Mouse (Mus musculus) limb, embryonic 11.5 days (tissue): ENCODE results near the gene Sept1. TPM values are rescaled to one million over a fixed set of nuclear protein-coding genes. Genes with fewer than 3 reads are reported as not detected.

Experiments
- ATAC-seq: fragments of 200-750 bp; cut with Nextera tagmentation; 2 replicates; pipeline ENCODE4 v1.8.0; 2017; ENCODE audit warnings: low read depth; ENCODE audit not compliant: insufficient number of reproducible peaks, low FRiP score, low TSS enrichment
- DNase-seq: peaks from one replicate; pipeline ENCODE4 v3.0.0-alpha.2; 2015; ENCODE audit warnings: low spot score
- H3K27ac ChIP-seq: fragments of 300-500 bp; sonication (generic); replicated peaks from 2 replicates; pipeline ENCODE4 v1.5.1; 2014; ENCODE audit warnings: low read depth, mild to moderate bottlenecking, low read length
- H3K27me3 ChIP-seq: fragments of 300-500 bp; sonication (generic); 2 replicates; pipeline ENCODE4 v1.6.1; 2014; ENCODE audit warnings: mild to moderate bottlenecking, low read length, mixed read lengths; ENCODE audit not compliant: control insufficient read depth, insufficient read depth
- H3K36me3 ChIP-seq: fragments of 300-500 bp; sonication (generic); 2 replicates; pipeline ENCODE4 v1.6.1; 2014; ENCODE audit warnings: mild to moderate bottlenecking, low read length, moderate library complexity, mixed read lengths; ENCODE audit not compliant: control insufficient read depth, insufficient read depth
- H3K4me1 ChIP-seq: fragments of 300-500 bp; sonication (generic); 2 replicates; pipeline ENCODE4 v1.6.1; 2014; ENCODE audit warnings: low read length, mixed read lengths; ENCODE audit not compliant: control insufficient read depth, insufficient read depth
- H3K4me2 ChIP-seq: fragments of 300-500 bp; sonication (generic); 2 replicates; pipeline ENCODE4 v1.6.1; 2014; ENCODE audit warnings: low read depth, mild to moderate bottlenecking, moderate library complexity; ENCODE audit not compliant: severe bottlenecking
- H3K4me3 ChIP-seq: fragments of 300-500 bp; sonication (generic); 2 replicates; pipeline ENCODE4 v1.5.1; 2014; ENCODE audit warnings: low read depth, low read length
- H3K9ac ChIP-seq: fragments of 300-500 bp; sonication (generic); 2 replicates; pipeline ENCODE4 v1.6.1; 2014; ENCODE audit warnings: mild to moderate bottlenecking, low read length
- H3K9me3 ChIP-seq: fragments of 300-500 bp; sonication (generic); 2 replicates; pipeline ENCODE4 v1.6.1; 2016; ENCODE audit warnings: low read length; ENCODE audit not compliant: control insufficient read depth
- WGBS: fragments of 180-500 bp; shearing (Covaris S2); extraction: QIAGEN DNeasy Blood & Tissue Kit; methylation state at CpG from one replicate; pipeline ENCODE4 v1.1.7; 2014; 5-methylcytosine and 5-hydroxymethylcytosine counted together
- polyA plus RNA-seq: library from polyadenylated mRNA; unstranded; fragments of >200 nt; fragmentation: Nextera tagmentation; extraction: Ambion mirVana; gene quantifications from 2 replicates; pipeline ENCODE4 v1.2.1, GENCODE M21; 2014

The Sept1 gene
- polyA plus RNA-seq, 1 experiment from 2014 or later, result 23.1 TPM

DNA sequence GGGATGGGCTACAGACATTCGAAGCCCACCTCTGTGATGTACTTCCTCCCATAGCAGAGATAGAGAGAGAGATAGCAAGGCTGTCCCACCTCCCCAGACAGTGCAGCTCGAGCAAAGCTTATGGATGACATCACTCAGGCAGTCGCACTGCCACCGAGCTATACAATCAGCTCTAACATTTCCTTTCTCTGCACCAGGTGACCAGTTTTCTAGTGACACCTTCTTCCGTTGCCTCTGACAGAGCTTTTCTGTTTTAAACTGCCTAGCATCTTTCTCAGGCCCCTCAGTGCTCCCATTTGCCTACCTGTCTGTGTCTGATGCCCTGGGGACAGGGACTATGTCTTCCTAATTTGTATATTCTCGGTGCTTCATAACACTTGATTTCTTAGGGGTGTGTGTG lies 12.5 kb downstream of the Sept1 start:
- Histone ChIP-seq H3K9ac (no peak overlapping the region), H3K4me2 (no peak overlapping the region), H3K9me3 (no peaks in the 10 kb centered on the region; the same call in 1 of the 2 replicates), H3K27me3 (no peaks in the 10 kb centered on the region), H3K4me3 (no peak overlapping the region), H3K36me3 (no peaks in the 10 kb centered on the region), H3K27ac (no peak overlapping the region), H3K4me1 (0 out of 2 replicates have a peak, but pooled peaks cover under 1% of the 10 kb centered on the region)
- 87% methylated on average over 6 of the region's 6 CpGs for WGBS
- no peak for ATAC-seq
- DNase-seq, result no peak

DNA sequence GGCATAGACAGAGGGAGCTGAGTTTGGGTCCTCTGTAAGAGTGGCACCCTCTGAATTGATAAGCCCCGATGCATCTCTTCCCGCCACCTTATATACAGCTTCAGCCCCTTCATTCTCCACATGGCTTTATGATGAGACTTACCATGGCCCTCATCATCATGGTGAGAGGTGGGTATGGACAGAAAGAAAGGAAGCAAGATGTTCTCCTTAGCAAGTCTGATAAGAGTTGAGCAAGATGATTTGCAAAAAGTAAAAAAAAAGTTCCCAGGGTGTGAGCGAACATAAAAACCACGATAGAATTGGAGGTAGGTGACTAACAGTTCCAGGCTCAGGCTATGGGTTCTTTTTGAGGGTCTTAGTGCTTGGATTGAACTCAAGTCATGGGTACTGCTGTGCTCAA lies 14.3 kb downstream of the Sept1 start:
- no peak for DNase-seq
- H3K9ac ChIP-seq, result no peak overlapping the region
- no peak overlapping the region for H3K27ac ChIP-seq
- no peaks in the 10 kb centered on the region for H3K27me3 ChIP-seq
- no peaks in the 10 kb centered on the region; the same call in 1 of the 2 replicates for H3K9me3 ChIP-seq
- no peak overlapping the region for H3K4me3 ChIP-seq
- ATAC-seq, result no peak
- WGBS, result 87% methylated on average over 4 of the region's 4 CpGs
- no peak overlapping the region for H3K4me2 ChIP-seq
- H3K36me3 ChIP-seq, result no peaks in the 10 kb centered on the region
- 0 out of 2 replicates have a peak, but pooled peaks cover 4% of the 10 kb centered on the region for H3K4me1 ChIP-seq

DNA sequence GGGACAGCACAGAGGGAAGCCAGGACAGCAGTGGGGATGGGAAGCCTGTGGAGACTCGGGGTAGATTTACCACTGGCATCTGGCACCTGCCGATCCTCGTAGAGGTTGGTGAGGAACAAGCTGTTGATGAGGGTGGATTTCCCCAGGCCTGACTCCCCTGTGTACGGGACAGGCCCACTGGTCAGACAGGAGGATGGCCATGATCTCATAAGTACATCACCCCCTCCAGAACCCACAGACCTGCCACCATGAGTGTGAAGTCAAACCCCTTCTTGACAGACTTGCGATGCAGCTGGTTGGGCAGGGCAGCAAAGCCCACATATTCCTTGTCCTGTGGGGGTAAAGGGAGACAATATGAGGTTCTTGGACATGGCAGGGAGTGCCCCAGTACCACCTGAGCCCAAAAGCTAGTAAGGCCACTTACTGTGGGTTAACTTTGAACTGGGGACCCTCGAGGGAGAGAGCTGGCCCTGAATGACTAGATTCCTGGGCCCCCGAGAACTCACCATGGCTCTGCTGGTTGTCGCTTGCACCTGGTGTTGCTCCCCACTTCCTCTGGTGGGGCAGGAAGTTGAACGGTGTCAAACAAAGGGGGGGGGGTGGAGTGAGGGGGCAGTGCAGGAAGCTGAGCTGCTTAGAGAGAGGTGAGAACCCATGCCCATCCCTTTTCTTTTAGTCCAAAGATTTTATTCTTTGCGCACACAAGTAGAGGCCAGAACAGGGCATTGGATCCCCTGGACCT lies 14.9 kb downstream of the Sept1 start:
- H3K4me2 ChIP-seq, result no peak overlapping the region
- no peak overlapping the region for H3K27ac ChIP-seq
- H3K9me3 ChIP-seq, result no peaks in the 10 kb centered on the region; the same call in 1 of the 2 replicates
- 73% methylated on average over 10 of the region's 10 CpGs for WGBS
- DNase-seq (no peak), ATAC-seq (no peak)
- H3K36me3 ChIP-seq, result no peaks in the 10 kb centered on the region
- H3K9ac ChIP-seq, result no peak overlapping the region
- H3K27me3 ChIP-seq, result no peaks in the 10 kb centered on the region
- H3K4me3 ChIP-seq, result no peak overlapping the region
- H3K4me1 ChIP-seq, result 0 out of 2 replicates have a peak, but pooled peaks cover 4% of the 10 kb centered on the region

DNA sequence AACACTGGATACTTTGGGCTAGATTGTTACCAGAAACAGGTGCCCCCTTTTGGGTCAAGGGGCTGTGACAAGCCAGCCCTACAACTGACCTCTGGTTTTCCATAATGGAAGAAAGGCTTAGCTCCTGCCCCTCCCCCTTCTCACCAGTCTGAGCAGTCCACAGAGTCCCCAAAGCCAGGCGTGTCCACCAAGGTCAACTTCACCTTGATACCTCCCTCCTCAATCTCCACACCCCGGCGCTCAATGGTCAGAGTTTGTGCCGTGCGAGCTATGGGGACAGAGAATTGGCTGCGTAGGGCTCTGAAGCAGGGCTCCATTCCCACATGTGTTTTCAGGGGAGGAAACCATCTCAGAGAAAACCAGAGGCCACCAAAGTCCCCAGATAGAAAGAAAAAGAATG lies 15.5 kb downstream of the Sept1 start:
- H3K4me2 ChIP-seq, result no peak overlapping the region
- H3K36me3 ChIP-seq, result no peaks in the 10 kb centered on the region
- 0 out of 2 replicates have a peak, but pooled peaks cover 4% of the 10 kb centered on the region for H3K4me1 ChIP-seq
- H3K9me3 ChIP-seq, result no peaks in the 10 kb centered on the region; the same call in 1 of the 2 replicates
- no peak overlapping the region for H3K9ac ChIP-seq
- no peak overlapping the region for H3K27ac ChIP-seq
- no peaks in the 10 kb centered on the region for H3K27me3 ChIP-seq
- no peak; the same call in 1 of the 2 replicates for ATAC-seq
- no peak overlapping the region for H3K4me3 ChIP-seq
- 86% methylated on average over 6 of the region's 6 CpGs for WGBS
- no peak for DNase-seq

- Histone ChIP-seq H3K9me3 (no peaks in the 10 kb centered on the region), H3K4me2 (no peak overlapping the region), H3K9ac (no peak overlapping the region), H3K4me1 (0 out of 2 replicates have a peak, but pooled peaks cover 4% of the 10 kb centered on the region), H3K27ac (no peak overlapping the region), H3K27me3 (no peaks in the 10 kb centered on the region), H3K36me3 (no peaks in the 10 kb centered on the region), H3K4me3 (no peak overlapping the region)
- DNase-seq (no peak), ATAC-seq (no peak)
- WGBS, result 84% methylated on average over 5 of the region's 5 CpGs
Measured at GRCm38 (mm10) chr7:127216307-127216706, 16.6 kb downstream of the Sept1 start.

DNA sequence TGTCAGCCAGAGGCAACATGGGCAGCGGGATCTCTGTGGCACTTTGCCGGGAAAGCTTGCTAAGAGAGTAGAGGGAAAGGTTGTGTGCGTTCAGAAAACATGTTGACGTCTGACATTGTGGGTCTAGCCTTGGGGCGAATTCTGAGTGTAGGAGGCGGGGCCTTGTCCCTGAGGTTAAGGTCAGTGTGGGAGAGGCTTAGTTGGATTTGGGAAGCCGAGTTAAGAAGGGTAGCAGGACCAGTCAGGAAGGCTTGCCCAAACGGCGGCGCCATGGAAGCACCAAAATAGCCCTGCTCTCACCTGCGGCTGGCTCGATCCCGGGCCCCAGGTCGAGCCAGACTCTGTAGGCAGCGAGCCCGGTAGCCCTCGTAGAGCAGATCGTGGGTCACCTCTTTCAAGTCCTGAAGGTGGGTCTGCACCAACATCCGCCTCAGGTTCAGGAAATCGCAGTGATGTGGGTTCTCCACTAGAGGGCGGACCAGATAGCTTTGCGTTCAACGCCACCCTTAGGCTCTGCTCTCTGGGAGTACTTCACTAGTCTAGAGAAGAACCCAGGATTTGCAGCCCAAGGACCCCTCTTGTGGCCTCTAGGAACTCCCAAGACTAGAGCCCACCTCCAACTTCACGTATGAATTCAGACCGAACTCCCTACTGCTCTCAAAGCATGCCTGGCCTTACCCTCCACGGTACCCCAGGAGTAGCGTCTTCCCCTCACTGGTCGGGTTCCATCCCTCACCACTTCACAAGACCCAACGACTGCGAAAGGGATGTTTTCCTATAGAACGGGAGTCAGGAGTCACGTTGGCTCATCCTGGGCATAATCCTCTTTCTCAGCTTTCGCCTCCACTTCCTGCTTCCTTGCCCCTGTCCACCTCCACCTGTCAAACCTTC lies 17.7 kb downstream of the Sept1 start:
- H3K4me3 ChIP-seq, result peak overlapping the region; percentile 12; the same call in 1 of the 2 replicates
- no peaks in the 10 kb centered on the region for H3K9me3 ChIP-seq
- H3K9ac ChIP-seq, result 0 out of 2 replicates have a peak overlapping the region, but pooled peaks have one; percentile 3
- 0 out of 2 replicates have a peak, but pooled peaks cover 4% of the 10 kb centered on the region for H3K4me1 ChIP-seq
- H3K36me3 ChIP-seq, result no peaks in the 10 kb centered on the region
- H3K27ac ChIP-seq, result no peak overlapping the region
- DNase-seq (peak; percentile 80), ATAC-seq (peak; percentile 14; the same call in 1 of the 2 replicates)
- WGBS, result 22% methylated on average over 33 of the region's 33 CpGs
- H3K4me2 ChIP-seq, result peak overlapping the region; percentile 39
- H3K27me3 ChIP-seq, result no peaks in the 10 kb centered on the region

- no peaks in the 10 kb centered on the region for H3K36me3 ChIP-seq
- ATAC-seq (no peak), DNase-seq (no peak)
- no peak overlapping the region for H3K27ac ChIP-seq
- H3K9ac ChIP-seq, result no peak overlapping the region
- peak overlapping the region; percentile 39 for H3K4me2 ChIP-seq
- no peaks in the 10 kb centered on the region for H3K27me3 ChIP-seq
- 0 out of 2 replicates have a peak, but pooled peaks cover 4% of the 10 kb centered on the region for H3K4me1 ChIP-seq
- WGBS, result 29% methylated on average over 21 of the region's 21 CpGs
- H3K4me3 ChIP-seq, result no peak overlapping the region
- no peaks in the 10 kb centered on the region for H3K9me3 ChIP-seq
Measured at GRCm38 (mm10) chr7:127214521-127214920, 18.4 kb downstream of the Sept1 start.

- ATAC-seq (no peak), DNase-seq (no peak)
- Histone ChIP-seq H3K4me3 (no peak overlapping the region), H3K4me2 (peak overlapping the region; percentile 39; the same call in 1 of the 2 replicates), H3K4me1 (0 out of 2 replicates have a peak, but pooled peaks cover 4% of the 10 kb centered on the region), H3K36me3 (no peaks in the 10 kb centered on the region), H3K27ac (no peak overlapping the region), H3K9me3 (no peaks in the 10 kb centered on the region), H3K27me3 (no peaks in the 10 kb centered on the region), H3K9ac (no peak overlapping the region)
- WGBS, result 49% methylated on average over 12 of the region's 12 CpGs
Measured at GRCm38 (mm10) chr7:127213930-127214329, 19.0 kb downstream of the Sept1 start.
